Mouse (Mus musculus): ENCODE data around the gene Pms1.

Pms1 gene

DNA sequence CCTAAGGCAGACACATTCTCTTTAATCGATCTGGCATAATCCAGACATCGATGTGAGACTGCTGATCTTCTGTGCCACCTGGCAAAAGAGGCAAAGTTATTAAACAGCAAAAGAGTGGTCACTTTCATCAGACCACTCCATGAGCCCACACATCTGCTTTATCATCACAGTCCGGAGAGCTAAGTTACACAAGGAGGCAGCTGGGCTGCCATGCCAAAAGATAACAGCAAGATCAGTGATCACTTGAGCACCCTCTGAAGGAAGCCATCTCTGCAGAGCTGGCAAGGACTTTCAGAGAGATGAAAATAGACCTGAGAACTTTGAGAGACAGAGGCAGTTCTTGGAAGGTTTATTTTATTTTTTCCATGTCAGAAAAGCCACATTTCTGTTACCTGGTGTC, 102.3 kb downstream of the Pms1 start:
- DNase-seq (ENCODE audit: low read depth) = no peak

DNA sequence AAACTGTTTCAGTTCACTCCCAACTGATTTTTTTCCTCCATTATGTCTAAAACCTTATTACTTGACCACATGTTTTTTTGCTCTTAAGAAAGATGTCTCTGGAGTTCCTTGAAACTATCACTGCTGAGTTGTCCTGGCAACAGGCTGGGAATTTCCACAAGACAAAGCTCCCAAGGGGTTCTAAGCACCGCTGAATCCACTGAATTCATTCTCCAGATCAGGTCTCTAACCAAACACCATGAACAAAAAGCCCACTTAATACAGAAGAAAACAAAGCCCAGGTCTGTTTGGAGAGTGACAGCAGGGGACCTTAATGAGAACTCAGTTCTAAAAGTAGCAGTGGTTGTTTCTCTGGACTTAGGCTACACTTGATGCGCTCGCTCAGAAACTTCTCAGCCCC, 105.6 kb downstream of the Pms1 start:
- DNase-seq (ENCODE audit: low read depth) = no peak

DNA sequence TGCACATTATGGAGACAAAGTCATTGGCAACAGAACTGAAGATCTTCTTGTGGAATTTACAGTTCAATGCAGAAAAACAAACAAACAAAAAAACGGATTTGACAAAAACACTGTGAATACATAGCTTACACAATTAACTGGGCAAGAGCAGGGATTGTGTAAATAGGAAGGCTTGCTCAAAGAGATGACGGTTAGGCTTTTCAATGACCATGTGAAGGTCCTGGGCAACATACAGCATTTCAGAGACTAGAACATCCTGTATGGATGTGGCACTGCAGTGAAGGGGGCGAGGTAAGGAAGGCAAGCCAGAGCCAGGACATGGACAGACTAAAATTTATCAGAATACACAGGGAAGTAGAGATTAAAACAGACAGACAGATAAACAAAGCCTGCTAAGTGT, 107.2 kb downstream of the Pms1 start:
- DNase-seq (ENCODE audit: low read depth) = no peak

DNA sequence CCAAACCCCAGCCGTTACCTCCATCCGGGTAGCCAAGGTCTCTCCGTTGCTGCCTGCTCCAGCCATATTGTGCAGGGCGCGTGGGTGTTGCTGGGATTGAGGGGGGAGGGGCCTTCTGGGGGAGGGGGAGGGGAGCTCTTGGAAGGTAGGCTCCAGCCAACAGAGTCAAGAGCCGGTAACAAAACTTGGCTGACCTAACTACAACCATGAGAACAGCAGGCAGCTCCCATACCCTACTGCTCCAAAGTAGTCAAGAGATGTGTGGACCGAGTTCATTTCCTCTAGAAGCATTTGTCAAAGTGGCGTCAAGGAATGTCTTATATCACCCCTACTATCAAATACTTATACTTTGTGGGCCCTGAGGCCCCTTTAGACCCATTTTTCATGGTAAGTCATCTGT, 109.3 kb downstream of the Pms1 start, which contains the start of gene 1700019A02Rik:
Gene 1700019A02Rik, minus strand, starts transcription at position 101 of the 400 bp plus-strand sequence.
- no peak for DNase-seq (ENCODE audit: low read depth)

DNA sequence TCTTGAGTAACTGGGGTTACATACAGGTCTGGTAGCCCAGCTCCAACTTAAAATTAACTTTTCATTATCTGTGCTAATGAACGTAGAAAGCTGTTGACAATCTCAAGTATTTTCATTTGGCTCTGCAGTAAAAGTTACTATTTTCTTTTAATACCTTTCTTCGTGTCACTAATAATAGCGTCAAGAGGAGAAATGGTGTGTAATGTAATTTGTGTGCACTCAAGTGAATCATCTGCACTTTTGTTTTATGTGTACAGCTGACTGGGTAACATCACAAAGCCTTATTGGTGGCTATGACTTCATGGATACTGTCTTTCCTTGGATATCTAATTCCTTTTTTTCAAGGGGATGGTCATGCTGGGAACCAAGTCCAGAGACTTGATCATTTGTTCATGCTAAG, 110.5 kb downstream of the Pms1 start:
- DNase-seq (ENCODE audit: low read depth) = no peak

DNA sequence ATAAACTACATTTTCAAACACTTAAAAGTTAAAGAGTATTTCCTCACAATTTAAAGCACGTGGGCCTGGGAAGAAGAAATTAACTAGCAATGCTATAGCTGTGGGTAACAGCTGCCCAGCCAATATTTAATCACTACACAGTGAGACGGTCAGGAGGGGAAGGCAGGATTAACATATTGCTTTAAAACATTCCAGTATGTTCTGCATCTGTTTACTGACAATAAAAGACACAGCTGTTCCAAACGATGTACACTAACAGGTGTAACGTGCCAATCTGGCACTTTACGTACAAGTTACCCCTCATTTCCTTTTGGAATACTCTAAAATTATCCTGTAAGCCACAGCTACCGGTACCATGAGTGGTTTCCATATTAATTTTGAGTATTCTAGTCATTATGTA, 139.1 kb downstream of the Pms1 start:
- no peak for DNase-seq (ENCODE audit: low read depth)
